Mouse (Mus musculus) limb, embryonic 13.5 days (tissue): ENCODE data around the gene Celsr3. TPM values are rescaled to one million over a fixed set of nuclear protein-coding genes. Genes with fewer than 3 reads are reported as not detected.
A peak's percentile ranks its signal among the peaks of the same experiment; 100 is the strongest.

Experiments used
- ATAC-seq: fragments of 200-750 bp; cut with Nextera tagmentation; 2 replicates; pipeline ENCODE4 v1.8.0; 2017; ENCODE audit warnings: low read depth, moderate number of reproducible peaks, moderate TSS enrichment; ENCODE audit not compliant: low FRiP score
- H3K27ac ChIP-seq: fragments of 300-500 bp; sonication (generic); 2 replicates; pipeline ENCODE4 v1.5.1; 2015; ENCODE audit warnings: inconsistent platforms, mild to moderate bottlenecking, moderate library complexity
- H3K27me3 ChIP-seq: fragments of 300-500 bp; sonication (generic); 2 replicates; pipeline ENCODE4 v1.6.1; 2015; ENCODE audit warnings: mild to moderate bottlenecking, inconsistent platforms
- H3K36me3 ChIP-seq: fragments of 300-500 bp; sonication (generic); 2 replicates; pipeline ENCODE4 v1.6.1; 2015; ENCODE audit warnings: inconsistent platforms, mild to moderate bottlenecking, moderate library complexity
- H3K4me1 ChIP-seq: fragments of 300-500 bp; sonication (generic); 2 replicates; pipeline ENCODE4 v1.6.1; 2015; ENCODE audit warnings: inconsistent platforms
- H3K4me2 ChIP-seq: fragments of 300-500 bp; sonication (generic); replicated peaks from 2 replicates; pipeline ENCODE4 v1.6.1; 2015; ENCODE audit warnings: inconsistent platforms, mild to moderate bottlenecking, moderate library complexity
- H3K4me3 ChIP-seq: fragments of 300-500 bp; sonication (generic); 2 replicates; pipeline ENCODE4 v1.5.1; 2015; ENCODE audit warnings: moderate library complexity, mild to moderate bottlenecking, inconsistent platforms
- H3K9ac ChIP-seq: fragments of 300-500 bp; sonication (generic); 2 replicates; pipeline ENCODE4 v1.6.1; 2015; ENCODE audit warnings: mild to moderate bottlenecking, inconsistent platforms
- H3K9me3 ChIP-seq: fragments of 300-500 bp; sonication (generic); 2 replicates; pipeline ENCODE4 v1.6.1; 2016; ENCODE audit warnings: inconsistent platforms
- WGBS: fragments of 180-500 bp; shearing (Covaris S2); methylation state at CpG from one replicate; pipeline ENCODE4 v1.1.7; 2015; 5-methylcytosine and 5-hydroxymethylcytosine counted together
- polyA plus RNA-seq: library from polyadenylated mRNA; unstranded; fragments of >200 nt; fragmentation: Nextera tagmentation; extraction: Ambion mirVana; gene quantifications from 2 replicates; pipeline ENCODE4 v1.2.1, GENCODE M21; 2015

Celsr3 gene
- polyA plus RNA-seq, 1 experiment from 2014 or later, result 0.13 TPM

DNA sequence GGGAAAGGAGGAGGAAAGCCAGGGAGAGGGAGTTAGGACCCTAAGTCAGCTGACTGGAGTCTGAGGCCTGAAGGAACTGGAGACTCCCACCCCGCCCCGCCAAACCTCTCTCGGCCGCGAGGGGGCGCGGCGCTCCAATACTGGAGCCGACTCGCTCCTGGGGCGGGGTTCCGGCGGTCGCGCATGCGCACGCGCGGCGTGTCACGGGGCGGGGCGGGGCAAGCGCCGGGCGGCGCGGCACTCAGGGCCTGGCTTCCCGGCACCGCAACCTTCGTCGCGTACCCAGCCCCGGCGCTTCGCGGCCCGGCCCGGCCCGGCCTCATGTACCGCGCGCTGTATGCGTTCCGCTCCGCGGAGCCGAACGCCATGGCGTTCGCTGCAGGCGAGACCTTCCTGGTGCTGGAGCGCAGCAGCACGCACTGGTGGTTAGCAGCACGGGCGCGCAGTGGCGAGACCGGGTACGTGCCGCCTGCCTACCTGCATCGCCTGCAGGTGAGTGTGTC lies 17.9 kb upstream of the Celsr3 start, which contains the start of gene Nckipsd:
Gene Nckipsd, plus strand, starts transcription at position 206 of the 503 bp plus-strand sequence.
- H3K4me2 ChIP-seq, result peak within 1 kb of the TSS; percentile 90
- H3K27me3 ChIP-seq, result no peaks in the 10 kb centered on the region
- H3K27ac ChIP-seq, result 0 out of 2 replicates have a peak within 1 kb of the TSS, but pooled peaks have one; percentile 1
- ATAC-seq, result peak; percentile 88
- H3K4me1 ChIP-seq, result peaks cover 14% of the 10 kb centered on the region
- peak within 1 kb of the TSS; percentile 92 for H3K9ac ChIP-seq
- H3K36me3 ChIP-seq, result peaks cover 72% of the 10 kb centered on the region
- WGBS, result under 1% methylated on average over 57 of the region's 62 CpGs
- peak within 1 kb of the TSS; percentile 81 for H3K4me3 ChIP-seq
- no peaks in the 10 kb centered on the region for H3K9me3 ChIP-seq

DNA sequence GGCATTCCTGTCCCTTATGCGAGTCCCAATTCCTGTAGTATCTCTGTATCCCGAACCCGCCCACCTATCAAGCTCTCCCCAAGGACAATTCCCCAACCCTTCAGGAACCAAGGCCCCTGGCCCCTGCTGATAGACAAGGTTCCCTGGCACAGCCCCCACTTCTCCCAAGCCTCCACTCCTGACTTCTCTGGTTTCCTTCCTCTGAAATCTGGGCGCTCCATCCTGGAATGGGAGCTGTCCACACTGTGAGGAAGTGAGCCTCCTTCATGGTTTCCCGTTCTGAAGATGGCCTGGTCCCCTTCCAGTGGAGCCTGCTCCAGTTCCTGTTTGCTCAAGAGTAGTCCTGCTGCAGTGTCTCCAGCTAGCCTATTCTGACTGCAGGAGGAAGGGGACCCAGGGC lies 16.9 kb upstream of the Celsr3 start:
- WGBS, result 61% methylated on average over 5 of the region's 5 CpGs
- Histone ChIP-seq H3K4me2 (peak overlapping the region; percentile 90), H3K9me3 (no peaks in the 10 kb centered on the region), H3K27ac (no peak overlapping the region; the same call in 1 of the 2 replicates), H3K9ac (peak overlapping the region; percentile 92), H3K4me3 (peak overlapping the region; percentile 81), H3K36me3 (peaks cover 72% of the 10 kb centered on the region), H3K4me1 (peaks cover 14% of the 10 kb centered on the region), H3K27me3 (no peaks in the 10 kb centered on the region)
- no peak for ATAC-seq

DNA sequence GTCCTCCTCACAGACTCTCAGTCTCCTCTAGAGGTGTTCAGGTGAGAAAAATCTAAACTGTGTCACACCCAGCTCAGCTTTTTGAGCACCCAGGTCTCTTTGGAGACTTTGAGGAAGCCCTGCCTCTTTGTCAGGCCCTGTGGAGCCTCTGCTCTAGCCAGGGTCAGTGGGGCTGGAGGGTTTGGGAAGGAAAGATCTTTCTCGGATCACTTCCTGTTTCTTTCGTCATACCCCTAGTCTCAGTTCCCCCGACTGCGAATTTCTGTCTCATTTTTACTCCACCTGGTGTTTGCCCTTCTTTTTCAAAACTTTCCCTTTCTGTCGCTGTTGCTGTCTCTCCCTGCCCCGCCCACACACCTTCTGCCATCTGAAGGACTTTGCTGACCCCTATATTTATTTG lies 16.4 kb upstream of the Celsr3 start:
- Histone ChIP-seq H3K4me3 (no peak overlapping the region), H3K4me2 (0 out of 2 replicates have a peak overlapping the region, but pooled peaks have one; percentile 90), H3K4me1 (peaks cover 14% of the 10 kb centered on the region), H3K36me3 (peaks cover 72% of the 10 kb centered on the region), H3K9me3 (no peaks in the 10 kb centered on the region), H3K27ac (no peak overlapping the region; the same call in 1 of the 2 replicates), H3K9ac (no peak overlapping the region), H3K27me3 (no peaks in the 10 kb centered on the region)
- ATAC-seq, result no peak
- WGBS, result 81% methylated on average over 6 of the region's 6 CpGs

DNA sequence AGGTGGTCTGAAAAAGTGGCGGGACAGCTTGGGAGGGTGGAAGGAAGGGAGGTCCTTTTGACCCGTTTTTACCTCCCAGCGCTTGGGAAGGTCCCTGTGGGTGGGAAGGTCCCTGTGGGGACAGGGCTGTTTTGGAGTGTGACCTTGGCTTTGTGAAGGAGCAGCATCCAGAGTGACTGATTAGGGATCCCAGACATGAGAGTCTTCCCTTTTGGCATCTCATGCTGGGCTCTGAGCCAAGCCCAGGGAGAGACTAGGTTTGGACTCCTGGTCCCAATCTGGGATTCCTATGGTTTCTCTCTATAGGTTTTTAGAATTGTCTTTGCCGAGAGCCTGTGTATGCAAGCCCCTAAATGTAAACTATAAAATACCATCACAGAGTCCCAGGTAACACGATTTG lies 15.6 kb upstream of the Celsr3 start:
- no peak overlapping the region for H3K4me2 ChIP-seq
- H3K36me3 ChIP-seq, result peaks cover 72% of the 10 kb centered on the region
- no peaks in the 10 kb centered on the region for H3K27me3 ChIP-seq
- H3K9ac ChIP-seq, result peak overlapping the region; percentile 14; the same call in 1 of the 2 replicates
- no peak overlapping the region for H3K27ac ChIP-seq
- no peaks in the 10 kb centered on the region for H3K9me3 ChIP-seq
- no peak for ATAC-seq
- peaks cover 14% of the 10 kb centered on the region for H3K4me1 ChIP-seq
- H3K4me3 ChIP-seq, result no peak overlapping the region
- 82% methylated on average over 5 of the region's 5 CpGs for WGBS

DNA sequence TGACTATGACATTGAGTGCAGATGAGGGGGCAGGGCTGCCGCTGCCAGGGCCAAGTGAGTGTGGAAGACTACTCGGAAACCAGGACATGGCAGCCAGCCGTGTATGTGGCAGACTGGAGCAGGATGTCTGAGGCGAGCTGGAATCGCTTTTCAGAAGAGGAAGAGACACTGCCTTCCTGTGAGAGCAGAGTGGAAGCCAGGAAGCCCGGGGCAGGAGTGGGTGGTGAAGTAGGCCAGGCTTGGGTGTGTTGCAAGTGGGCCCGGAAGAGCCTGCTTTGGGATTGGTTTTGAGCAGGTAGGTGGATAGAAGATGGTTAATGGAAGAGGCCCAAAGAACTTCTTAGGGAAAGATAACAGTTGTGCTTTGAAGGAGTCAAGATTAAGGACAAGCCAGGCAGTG lies 10.6 kb upstream of the Celsr3 start:
- Histone ChIP-seq H3K4me2 (no peak overlapping the region), H3K27me3 (no peaks in the 10 kb centered on the region), H3K4me1 (no peaks in the 10 kb centered on the region), H3K9me3 (no peaks in the 10 kb centered on the region), H3K27ac (no peak overlapping the region), H3K36me3 (peaks cover 76% of the 10 kb centered on the region), H3K4me3 (no peak overlapping the region), H3K9ac (no peak overlapping the region)
- no peak for ATAC-seq
- WGBS, result 89% methylated on average over 7 of the region's 7 CpGs

DNA sequence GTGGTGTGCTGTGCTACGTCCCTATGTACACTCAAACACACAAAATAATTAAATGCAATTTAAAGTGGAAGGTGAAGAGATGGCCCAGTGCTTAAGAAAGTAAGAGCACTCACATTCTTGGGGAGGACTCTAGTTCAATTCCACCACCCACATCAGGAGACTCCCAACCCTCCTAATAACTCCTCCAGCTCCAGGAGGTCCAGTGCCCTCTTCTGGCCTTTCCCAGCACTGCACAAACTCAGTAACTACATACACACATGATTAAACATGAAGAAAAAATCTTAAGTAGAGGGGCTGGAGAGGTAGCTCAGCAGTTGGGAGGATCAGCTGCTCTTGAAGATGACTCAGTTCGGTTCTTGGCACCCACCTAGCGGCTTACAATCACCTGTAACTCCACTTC lies 6.6 kb upstream of the Celsr3 start:
- no peaks in the 10 kb centered on the region for H3K9me3 ChIP-seq
- H3K4me2 ChIP-seq, result no peak overlapping the region
- no peak overlapping the region for H3K9ac ChIP-seq
- no peak overlapping the region for H3K4me3 ChIP-seq
- H3K27ac ChIP-seq, result no peak overlapping the region
- H3K36me3 ChIP-seq, result peaks cover 39% of the 10 kb centered on the region
- WGBS, result 68% methylated on average over 3 of the region's 3 CpGs
- H3K27me3 ChIP-seq, result peaks cover 28% of the 10 kb centered on the region
- ATAC-seq, result no peak
- no peaks in the 10 kb centered on the region for H3K4me1 ChIP-seq

DNA sequence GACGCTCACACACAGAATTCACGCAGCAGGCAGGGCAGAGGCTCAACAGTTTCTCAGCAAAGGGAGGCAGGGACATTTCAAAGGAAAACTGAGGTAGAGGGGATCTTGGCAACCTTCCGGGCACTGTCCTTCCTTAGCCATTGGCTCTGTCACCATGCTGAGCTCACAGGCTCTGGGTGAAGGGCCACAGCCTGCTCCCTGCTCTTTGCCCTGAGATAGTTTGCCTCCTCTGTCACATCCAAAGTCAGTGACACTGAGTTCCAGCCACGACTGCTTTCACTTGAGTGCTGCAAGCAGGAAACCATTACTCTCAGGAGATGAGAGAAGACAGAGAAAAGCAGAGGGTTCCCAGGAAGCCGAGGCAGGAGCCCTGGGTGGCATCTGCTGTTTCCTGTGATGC lies 6.0 kb upstream of the Celsr3 start:
- no peaks in the 10 kb centered on the region for H3K9me3 ChIP-seq
- peaks cover 33% of the 10 kb centered on the region for H3K36me3 ChIP-seq
- H3K4me3 ChIP-seq, result no peak overlapping the region
- peaks cover 34% of the 10 kb centered on the region for H3K27me3 ChIP-seq
- no peak overlapping the region for H3K27ac ChIP-seq
- ATAC-seq, result no peak
- no peaks in the 10 kb centered on the region for H3K4me1 ChIP-seq
- H3K4me2 ChIP-seq, result no peak overlapping the region
- H3K9ac ChIP-seq, result no peak overlapping the region
- WGBS, result 57% methylated on average over 5 of the region's 5 CpGs

DNA sequence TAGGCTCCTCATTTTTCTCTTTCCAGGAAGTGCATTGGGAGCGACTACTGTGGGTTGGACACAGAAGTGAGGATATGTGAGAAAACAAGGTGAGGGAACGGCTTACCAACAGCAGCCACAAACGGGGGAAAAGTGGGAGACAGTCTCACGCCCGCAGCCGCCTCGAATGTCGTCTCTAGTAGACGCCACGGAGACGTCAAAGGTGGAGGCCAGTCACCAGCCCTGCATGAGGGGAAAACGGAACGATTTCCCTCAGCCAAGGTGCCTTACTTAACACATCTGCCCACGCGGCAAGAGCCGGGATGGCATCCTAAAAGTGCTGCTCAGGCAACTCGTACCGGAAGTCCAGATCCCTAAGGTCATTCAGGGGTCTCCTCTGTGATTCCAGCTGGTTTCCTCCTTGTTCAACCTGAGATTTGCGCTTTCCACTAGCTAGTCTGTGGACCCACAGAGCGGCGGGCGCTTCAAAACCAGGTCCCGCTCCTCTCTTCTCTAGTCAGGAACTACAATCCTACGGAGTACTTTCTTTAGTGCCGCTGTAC lies 1.9 kb upstream of the Celsr3 start:
- H3K4me3 ChIP-seq, result no peak overlapping the region
- no peak for ATAC-seq
- H3K9me3 ChIP-seq, result no peaks in the 10 kb centered on the region
- peaks cover 76% of the 10 kb centered on the region for H3K27me3 ChIP-seq
- peaks cover 12% of the 10 kb centered on the region for H3K4me1 ChIP-seq
- no peak overlapping the region for H3K27ac ChIP-seq
- no peak overlapping the region for H3K9ac ChIP-seq
- H3K4me2 ChIP-seq, result no peak overlapping the region
- no peaks in the 10 kb centered on the region for H3K36me3 ChIP-seq
- WGBS, result 5% methylated on average over 25 of the region's 25 CpGs

DNA sequence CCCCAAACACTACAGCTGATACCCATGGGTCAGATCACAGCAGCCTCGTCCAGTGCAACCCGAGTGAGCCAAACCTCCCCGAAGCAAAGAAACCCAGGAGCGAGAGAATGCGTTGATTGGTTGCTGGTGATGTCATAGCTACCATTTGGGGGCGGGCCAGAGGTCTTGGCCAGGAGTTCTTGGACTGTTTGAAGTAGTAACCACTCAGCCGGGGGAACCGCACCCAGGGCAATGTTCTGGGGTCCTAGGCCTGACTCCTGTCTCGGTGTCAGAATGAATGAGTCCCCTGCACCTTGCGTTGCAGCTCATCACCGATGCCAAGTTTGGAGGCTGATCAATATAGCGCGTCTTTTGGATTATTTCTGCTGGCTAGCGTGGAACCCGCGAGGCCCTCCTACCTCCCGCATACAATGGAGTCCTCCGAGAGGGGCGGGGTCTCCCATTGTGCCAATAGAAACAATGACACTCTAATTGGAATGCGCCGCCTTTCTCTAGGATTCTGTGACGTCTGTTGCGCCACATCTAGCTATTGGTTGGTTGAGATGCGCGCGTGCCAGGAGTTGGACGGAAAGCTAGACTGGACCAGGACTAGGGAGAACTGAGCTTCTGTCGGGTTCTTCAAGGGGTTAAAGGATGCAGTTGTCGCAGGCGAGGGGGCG lies 1.2 kb upstream of the Celsr3 start:
- Histone ChIP-seq H3K4me1 (peaks cover 12% of the 10 kb centered on the region), H3K27ac (no peak overlapping the region), H3K36me3 (no peaks in the 10 kb centered on the region), H3K27me3 (peaks cover 82% of the 10 kb centered on the region), H3K4me3 (no peak overlapping the region), H3K9me3 (no peaks in the 10 kb centered on the region), H3K4me2 (no peak overlapping the region), H3K9ac (no peak overlapping the region)
- under 1% methylated on average over 31 of the region's 31 CpGs for WGBS
- ATAC-seq, result no peak

DNA sequence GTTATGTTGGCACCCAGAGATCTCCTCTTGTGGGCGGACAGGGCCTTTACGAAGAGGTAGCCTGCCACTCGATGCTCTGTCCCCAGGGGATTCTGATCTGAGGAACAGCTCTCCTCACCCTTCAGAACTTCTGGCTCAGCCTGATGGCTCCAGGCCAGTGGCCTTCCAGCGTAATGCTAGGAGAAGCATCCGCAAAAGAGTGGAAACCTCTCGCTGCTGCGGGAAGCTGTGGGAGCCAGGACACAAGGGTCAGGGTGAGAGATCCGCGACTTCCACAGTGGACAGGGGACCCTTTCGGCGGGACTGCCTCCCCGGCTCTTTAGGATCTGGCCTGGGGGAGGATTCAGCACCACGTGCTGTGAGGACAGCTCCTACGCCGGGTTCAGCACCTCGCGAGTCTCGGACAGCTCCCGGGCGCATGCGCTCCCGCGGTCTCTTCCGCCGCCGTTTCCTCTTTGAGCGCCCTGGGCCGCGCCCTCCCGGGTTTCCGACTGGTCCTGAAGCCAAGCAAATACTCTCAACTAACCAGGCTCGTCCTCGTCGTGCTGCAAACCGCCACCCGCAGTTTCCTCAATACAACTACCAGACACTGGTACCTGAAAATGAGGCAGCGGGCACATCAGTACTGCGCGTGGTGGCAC lies 700 bp downstream of the Celsr3 start:
- Histone ChIP-seq H3K27me3 (peaks cover 98% of the 10 kb centered on the region), H3K9ac (no peak overlapping the region), H3K9me3 (no peaks in the 10 kb centered on the region), H3K4me3 (peak overlapping the region; percentile 45), H3K4me2 (peak overlapping the region; percentile 76), H3K27ac (no peak overlapping the region), H3K4me1 (peaks cover 17% of the 10 kb centered on the region), H3K36me3 (no peaks in the 10 kb centered on the region)
- WGBS, result 2% methylated on average over 39 of the region's 39 CpGs
- peak; percentile 21; the same call in 1 of the 2 replicates for ATAC-seq

DNA sequence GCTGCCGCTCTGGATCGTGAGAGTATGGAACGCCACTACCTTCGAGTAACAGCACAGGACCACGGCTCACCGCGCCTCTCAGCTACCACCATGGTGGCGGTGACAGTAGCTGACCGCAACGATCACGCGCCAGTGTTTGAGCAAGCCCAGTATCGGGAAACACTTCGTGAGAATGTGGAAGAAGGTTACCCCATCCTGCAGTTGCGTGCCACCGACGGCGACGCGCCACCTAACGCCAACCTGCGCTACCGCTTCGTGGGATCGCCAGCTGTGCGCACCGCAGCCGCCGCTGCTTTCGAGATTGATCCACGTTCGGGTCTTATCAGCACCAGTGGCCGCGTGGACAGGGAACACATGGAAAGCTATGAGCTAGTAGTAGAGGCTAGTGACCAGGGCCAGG lies 1.3 kb downstream of the Celsr3 start:
- Histone ChIP-seq H3K36me3 (no peaks in the 10 kb centered on the region), H3K4me1 (peaks cover 20% of the 10 kb centered on the region), H3K27me3 (peaks cover 99% of the 10 kb centered on the region), H3K27ac (no peak overlapping the region), H3K9ac (no peak overlapping the region), H3K4me2 (peak overlapping the region; percentile 76), H3K9me3 (no peaks in the 10 kb centered on the region), H3K4me3 (peak overlapping the region; percentile 45)
- WGBS, result 18% methylated on average over 34 of the region's 34 CpGs
- no peak for ATAC-seq

DNA sequence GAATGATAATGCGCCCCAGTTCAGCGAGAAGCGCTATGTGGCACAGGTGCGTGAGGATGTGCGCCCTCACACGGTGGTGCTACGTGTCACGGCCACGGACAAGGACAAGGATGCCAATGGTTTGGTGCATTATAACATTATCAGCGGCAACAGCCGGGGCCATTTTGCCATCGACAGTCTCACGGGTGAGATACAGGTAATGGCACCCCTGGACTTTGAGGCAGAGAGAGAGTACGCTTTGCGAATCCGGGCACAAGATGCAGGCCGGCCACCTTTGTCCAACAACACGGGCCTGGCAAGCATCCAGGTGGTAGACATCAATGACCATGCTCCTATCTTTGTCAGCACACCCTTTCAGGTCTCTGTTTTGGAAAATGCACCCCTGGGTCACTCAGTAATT lies 1.8 kb downstream of the Celsr3 start:
- H3K9me3 ChIP-seq, result no peaks in the 10 kb centered on the region
- peaks cover 99% of the 10 kb centered on the region for H3K27me3 ChIP-seq
- H3K36me3 ChIP-seq, result no peaks in the 10 kb centered on the region
- no peak for ATAC-seq
- peak overlapping the region; percentile 76; the same call in 1 of the 2 replicates for H3K4me2 ChIP-seq
- WGBS, result 63% methylated on average over 18 of the region's 18 CpGs
- H3K4me3 ChIP-seq, result no peak overlapping the region
- H3K9ac ChIP-seq, result no peak overlapping the region
- H3K4me1 ChIP-seq, result peaks cover 20% of the 10 kb centered on the region
- no peak overlapping the region for H3K27ac ChIP-seq
